Mouse (Mus musculus) lung, adult 18-20 months (tissue): ENCODE measurements around the gene Clock.

Experiments used
- DNase-seq, 2 experiments: peaks; one replicate each; pipeline ENCODE4 v3.0.0; 2022; ENCODE audit warnings: mixed read lengths in 2 of 2

The Clock gene

GRCm38 (mm10) chr5:76250948-76251347, 53.6 kb downstream of the Clock start:
- DNase-seq = no peak

DNA sequence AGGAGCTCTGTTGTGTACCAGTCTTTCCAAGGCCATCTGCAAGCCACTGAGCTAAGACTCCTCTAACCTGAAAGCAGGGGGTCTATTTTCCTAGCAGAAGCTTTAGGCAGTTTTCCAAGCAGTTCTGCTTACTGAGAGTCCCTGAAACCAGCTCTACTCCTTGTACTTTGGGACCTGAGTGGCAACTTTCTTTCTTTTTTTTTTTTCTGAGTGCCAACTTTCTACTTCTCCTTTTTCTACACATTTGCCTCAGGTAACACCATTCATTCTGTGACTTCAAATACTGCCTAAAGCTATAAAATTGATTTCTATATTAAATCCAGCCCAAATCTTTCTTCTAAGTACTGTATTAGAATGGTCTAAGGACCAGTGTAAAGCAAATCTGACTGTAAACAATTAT, 58.1 kb downstream of the Clock start:
- DNase-seq = no peak

GRCm38 (mm10) chr5:76245419-76245818, 59.2 kb downstream of the Clock start:
- no peak for DNase-seq

DNA sequence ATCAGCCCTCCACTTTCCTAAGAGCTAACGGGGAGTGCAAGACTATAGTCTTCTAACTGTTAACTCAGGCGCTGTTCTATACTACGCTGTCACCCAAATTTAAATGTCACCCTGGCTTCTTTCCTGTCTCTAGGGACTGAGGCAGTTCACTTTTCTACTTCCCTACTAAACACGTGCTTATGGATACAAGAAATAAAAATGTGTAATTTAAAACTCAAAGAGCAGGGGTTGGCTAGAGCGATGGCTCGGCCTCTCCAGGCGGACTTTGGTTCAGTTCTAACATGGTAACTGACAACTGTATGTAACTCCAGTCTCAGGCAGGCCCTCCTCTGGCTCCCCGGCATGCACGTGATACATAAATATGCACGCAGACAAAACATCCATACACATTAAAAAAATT, 60.2 kb downstream of the Clock start:
- DNase-seq = no peak

- no peak for DNase-seq
These were observed 60.7 kb downstream of the Clock start for GRCm38 (mm10) chr5:76243929-76244328.

- no peak for DNase-seq
These were observed 61.3 kb downstream of the Clock start for GRCm38 (mm10) chr5:76243274-76243673.

- DNase-seq = no peak
These were observed 73.3 kb downstream of the Clock start for GRCm38 (mm10) chr5:76231171-76231855.

DNA sequence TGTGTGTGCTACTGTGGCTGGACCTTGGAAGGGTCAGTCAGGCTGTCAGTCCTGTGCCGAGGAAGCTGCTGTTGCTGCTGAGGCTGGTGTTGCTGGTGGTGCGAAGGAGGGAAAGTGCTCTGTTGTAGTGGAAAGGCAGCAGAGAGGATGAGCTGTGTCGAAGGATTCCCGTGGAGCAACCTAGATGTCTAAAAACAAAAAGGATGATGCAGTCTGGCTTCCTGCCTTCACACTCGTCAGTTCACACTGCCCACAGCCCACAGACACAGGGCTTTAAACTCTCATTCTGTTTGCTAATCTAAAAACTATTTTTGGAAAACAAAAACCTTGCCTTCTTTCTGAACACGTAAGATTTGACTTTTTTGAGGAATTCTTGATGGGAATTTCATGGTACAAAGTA, 87.9 kb downstream of the Clock start:
- no peak for DNase-seq

DNA sequence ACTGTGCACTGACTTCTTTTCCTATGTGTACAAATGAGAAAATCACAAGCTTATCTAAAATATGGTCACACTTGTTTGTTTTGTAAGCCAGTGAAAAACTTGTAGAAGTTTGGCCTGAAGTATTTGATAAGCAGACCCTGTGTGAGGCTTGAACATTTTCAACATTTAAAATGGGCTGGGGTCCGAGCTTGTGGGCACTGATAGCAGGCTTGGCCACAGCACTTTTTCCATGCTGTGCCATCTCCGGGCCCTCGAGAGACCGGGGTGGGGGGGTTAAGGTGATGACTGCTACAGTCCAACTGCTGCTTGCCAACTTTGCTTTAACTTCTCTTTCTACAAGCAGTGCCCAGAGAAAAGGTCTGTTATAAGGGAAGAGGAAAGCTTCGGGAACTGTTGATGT, 96.5 kb downstream of the Clock start:
- DNase-seq = no peak

DNA sequence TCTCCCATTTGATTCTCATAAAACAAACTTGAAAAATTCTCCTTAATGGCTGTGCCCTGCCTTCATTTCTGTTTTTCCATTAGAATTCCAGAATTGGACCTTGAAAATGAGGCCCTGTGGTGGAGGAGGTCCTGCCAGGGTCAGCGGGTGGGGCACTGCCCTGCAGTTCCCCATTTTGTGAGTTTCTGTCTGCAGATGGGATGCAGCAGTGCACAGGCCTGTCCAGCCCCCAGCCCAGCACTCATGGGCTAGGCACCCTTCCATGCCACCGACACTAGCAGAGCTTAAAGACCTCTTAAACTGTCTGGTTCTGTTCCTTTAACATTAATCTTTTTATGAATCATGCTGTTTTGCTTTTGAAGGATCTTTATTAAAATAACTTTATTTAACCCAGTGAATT, 98.7 kb downstream of the Clock start:
- no peak for DNase-seq

- DNase-seq = peak; percentile 24 to 27
These were observed 101.4 kb downstream of the Clock start for GRCm38 (mm10) chr5:76203171-76203570.

- DNase-seq = no peak
These were observed 105.2 kb downstream of the Clock start for GRCm38 (mm10) chr5:76199346-76199745.

DNA sequence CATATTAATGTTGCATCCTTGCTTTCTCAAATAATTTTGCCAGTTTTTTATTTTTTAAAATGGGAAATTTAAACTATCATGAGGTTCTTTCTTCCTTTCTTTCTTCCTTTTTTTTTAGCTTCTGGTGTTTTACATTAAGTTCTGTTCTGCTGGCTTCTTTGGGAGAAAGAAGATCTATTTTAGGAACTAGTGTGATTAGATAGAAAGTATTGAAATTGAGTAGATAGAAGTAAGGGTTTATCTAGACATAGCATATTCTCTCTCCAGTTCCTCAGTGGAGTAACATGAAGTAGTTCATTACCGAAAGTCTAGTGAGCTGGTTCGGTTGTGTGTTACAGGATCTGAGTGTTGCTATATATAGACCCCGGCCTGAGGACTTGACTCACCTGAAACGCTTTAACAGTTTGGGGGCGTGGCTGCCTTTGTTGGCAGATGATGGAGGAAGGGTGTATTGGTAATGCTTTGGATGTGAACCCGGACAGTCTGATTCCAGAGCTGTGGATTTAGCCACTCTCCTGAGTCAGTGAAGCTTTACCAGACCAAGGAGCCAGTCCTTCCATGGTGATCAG, 110.1 kb downstream of the Clock start:
- peak; percentile 63 to 80 for DNase-seq

DNA sequence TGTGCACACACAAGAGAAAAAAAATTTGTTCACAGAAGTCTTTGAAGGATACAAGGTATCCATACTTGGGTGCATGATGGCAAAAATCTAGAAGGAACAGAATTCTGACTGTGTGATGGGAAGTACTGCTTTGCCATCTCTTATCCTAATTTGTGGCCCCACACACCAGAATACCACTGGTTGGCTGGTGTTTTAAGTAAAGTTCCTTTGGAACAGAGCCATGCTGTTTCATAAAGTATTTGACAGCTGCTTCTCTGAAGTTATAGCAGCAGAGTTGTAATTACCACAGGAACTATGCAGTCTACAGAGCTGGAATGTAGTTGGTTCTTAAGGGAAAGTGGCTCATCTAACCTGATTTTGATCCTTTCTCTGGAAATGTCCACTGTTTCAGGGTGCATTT, 111.5 kb downstream of the Clock start:
- no peak for DNase-seq

DNA sequence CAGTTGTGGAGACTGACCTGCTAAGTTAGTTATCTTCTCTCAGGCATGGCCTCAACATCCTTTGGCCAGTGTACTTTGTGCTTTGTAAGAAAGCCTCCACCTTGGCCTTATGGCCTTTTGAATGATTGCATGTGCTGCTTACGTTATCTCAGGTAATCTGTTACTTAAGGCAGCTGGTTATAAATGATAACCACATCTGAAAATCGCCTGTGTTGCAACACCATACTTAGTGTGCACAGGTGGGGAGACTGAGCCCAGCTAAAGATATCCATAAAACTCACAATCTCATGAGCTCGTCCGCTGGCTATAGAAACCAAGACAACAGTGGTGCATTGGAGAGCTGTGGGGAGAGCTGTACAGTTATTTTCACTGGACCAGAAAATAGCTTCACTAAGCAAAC, 114.0 kb downstream of the Clock start:
- DNase-seq = no peak

DNA sequence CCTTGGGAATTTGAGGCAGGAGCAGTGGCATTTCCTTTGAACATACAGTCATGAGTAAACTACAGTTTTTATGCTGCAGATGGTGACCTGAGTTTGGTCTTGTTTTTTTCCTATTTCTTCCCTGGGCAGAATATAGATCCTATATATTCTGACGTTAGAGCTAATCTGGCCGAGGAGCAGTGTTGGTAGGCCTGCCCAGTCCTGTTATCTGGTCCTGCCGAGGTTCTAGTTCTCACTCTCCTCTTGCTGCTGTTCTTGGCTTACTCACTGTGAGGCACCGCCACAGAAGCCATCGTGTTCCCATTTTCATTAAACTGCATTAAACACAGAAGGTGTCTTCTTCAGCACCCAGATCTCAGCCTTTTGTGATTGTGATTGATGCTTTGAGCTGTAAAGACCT, 116.7 kb downstream of the Clock start:
- DNase-seq = no peak

DNA sequence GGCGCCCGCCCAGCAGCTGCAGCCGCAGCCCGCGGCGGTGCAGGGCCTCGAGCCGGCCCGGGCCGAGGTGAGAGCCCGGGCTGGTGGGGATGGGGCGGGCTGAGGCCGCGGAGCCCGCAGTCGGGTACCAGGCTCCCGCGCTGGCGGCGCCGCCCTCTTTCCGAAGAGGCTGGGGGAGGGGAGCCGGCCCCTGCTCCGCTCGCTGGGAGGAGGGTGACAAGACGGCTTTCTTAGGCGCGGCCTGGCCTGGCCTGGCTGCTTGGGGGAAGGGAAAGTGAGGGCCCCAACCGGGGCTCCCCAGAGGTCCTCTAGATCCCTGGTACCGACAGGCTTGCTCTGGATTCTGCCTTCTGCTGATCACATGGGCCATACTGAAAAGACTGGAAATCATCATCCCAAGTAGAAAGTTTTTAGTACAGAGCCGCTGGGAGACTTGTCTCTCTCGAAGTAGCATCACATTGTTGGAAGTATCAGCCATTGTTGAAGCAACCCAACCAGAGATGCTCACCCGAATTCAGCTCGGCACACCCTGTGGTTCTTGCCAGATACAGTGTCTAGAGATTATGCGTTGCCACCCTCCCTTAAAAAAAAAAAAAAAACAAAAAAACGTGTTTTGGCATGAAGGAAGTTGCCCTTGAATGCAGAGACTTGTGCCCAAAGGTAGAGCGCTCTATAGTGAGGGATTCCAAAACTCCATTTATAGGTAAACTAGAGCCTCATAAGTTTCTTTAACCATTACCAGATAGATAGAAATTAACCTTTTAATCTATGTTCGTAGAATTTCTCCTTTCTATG, 120.1 kb downstream of the Clock start:
- DNase-seq = peak; percentile 82 to 85

DNA sequence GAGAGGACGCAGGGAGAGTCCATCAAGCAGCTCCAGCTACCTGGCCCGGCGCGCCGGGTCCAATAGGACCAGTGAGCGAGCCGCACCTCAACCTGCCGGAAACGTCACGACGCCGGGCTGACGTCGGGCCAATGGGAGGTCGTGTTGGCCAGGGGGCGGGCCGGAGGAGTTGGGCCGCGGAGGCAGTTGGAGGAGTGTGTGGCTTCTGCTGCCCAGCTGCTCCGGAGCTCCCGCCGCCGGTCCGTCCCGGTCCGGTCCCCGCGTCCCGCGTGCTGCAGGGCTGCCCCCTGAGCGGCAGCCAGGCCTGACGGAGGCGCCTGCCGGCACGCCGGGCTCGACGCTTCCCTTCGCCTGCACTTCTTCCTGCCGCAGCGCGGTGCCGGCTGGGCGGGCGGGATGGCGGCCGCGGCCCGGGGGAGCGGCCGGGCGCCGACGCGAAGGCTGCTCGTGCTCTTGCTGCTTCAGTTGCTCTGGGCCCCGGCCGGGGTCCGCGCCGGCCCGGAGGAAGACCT, 120.8 kb downstream of the Clock start, which contains the start of gene Tmem165:
Gene Tmem165, plus strand, starts transcription at position 131 of the 512 bp plus-strand sequence.
- peak; percentile 96 for DNase-seq

DNA sequence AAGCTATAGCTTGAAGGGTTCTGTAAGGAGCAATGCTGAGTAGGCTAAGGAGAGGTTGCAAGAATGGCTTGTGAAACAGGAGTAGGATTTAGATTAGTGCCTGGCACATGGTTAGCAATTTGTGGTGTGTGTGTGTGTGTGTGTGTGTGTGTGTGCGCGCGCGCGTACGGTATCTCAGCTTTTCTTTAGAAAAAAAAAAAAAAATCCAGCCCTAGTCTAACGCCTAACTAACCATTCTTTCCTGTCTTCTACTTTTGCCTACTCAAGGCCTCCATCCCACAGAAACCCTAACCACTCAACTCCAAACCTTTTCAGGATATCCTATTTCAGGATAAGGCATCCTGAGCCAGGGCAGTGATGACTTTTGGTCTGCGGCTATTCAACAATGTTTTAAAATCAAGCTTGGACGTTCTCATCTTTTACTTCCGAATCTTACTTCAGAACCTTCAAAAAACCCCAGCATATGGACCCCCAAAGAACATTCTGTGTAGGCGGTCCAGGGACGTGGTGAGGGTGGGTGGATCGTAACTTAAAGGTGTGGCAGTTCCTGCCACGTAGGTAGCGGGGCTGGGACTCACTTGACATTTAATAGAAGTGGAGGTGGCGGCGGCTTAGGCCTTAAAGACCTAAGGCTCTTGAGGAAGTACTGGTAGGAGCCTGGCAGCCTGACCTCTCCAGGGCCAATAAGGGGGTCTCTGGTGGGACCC, 121.4 kb downstream of the Clock start:
- no peak for DNase-seq

DNA sequence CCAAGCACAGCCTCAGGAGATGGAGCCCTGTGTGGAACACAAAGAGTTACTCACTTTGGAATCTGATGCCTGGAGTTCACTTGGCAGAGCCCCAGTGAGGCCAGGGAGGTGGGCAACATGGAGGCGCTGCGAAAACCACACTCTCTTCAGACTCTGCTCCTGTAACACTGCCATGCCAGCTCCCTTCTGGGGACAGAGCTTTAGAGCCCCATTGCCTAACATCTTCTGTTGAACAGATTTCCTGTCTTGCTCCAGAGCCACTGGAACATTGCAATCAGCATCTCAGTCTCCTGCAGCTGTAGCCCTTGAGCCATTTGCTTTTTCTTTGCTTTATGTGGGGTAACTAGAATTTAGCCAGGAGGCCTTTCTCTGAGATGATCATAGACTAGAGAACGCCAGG, 122.3 kb downstream of the Clock start:
- DNase-seq = no peak

DNA sequence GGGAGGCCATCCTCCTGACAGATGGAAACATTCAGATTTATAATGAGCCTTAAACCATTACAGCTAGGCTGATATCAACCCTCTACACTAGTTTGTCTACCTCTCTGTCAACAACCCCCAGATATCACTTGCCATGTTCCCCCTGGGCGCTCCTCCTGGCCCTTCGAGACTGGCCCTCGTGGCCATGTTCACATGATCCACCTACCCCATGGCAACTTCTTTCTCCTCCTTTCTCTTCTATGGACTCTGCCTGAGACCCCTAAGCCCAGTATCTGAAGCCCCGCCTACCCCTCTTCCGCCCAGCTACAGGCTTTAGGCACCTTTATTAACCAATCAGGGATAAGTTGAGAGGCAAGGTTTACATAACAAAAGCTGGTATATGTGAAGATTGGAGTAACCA, 124.8 kb downstream of the Clock start:
- DNase-seq = no peak

DNA sequence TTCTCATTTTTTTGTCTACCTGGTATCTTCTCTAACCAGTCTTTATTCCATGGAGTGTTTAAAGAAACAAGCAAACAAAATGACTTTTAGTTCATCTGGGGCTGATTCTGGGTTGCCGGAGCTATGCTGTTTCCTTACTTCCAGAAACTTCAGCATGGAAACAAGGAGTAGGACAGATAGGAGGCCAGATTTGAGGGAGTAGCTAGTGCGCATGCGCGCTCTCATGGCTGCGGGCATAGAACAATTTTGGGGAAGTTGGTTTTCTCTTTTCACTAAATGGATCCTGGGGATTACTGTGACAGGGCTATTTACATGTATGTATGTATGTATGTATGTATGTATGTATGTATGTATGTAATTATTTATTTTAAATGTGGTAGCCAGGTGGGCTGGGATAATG, 125.4 kb downstream of the Clock start:
- no peak for DNase-seq

GRCm38 (mm10) chr5:76177664-76178063, 126.9 kb downstream of the Clock start:
- no peak for DNase-seq
